Comparison of ENCODE assay signal across 12 mouse cellular contexts in the genomic region with DNA sequence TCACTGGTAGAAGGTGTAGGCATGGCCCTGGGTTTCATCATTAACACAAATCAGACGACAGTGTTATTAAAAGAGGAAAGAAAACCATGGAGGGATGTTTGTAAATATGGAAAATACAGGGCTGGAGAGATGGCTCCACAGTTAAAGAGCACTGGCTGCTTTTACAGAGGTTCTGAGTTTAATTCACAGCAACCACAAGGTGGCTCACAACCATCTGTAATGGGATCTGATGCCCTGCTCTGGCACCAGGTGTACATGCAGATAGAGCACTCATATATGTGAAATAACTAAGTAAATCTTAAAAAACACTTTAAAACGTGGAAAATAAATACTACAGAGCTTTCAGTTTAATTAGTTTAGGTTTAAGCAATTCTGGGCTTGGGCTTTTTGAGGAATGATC. TPM values are rescaled to one million over a fixed set of nuclear protein-coding genes. Genes with fewer than 3 reads are reported as not detected.
DNase-seq lines count a peak whose midpoint lies in the region; ATAC-seq lines count a peak whose summit lies in the region.
"Had no signal": no experiment of that assay in that cellular context is flagged by ENCODE, and none has a peak within 500 bp of the region (broad histone marks: within the 10 kb centered on the region; RNA-seq: fewer than 3 reads in every experiment).

No protein-coding gene starts in this region.

- no peak overlapping the region for H3K4me3 ChIP-seq in kidney, embryonic 14.5 days (ENCODE audit: low read length)
- H3K4me3 ChIP-seq: heart, embryonic 13.5 days; limb, embryonic 10.5 days had no signal

- no peak for ATAC-seq in kidney, embryonic 14.5 days (ENCODE audit: low FRiP score, low TSS enrichment)
- ATAC-seq: forebrain, embryonic 14.5 days had no signal

- no peaks in the 10 kb centered on the region for H3K36me3 ChIP-seq in kidney, embryonic 14.5 days (ENCODE audit: control insufficient read depth, insufficient read depth, low read length)
- H3K36me3 ChIP-seq: heart, embryonic 13.5 days had no signal

- peak; percentile 10 for DNase-seq in adrenal gland, postnatal 14 days
- no peak for DNase-seq in adrenal gland, adult 18-20 months (ENCODE audit: low spot score in 2 of 2)
- DNase-seq in kidney, postnatal 14 days: peak; percentile 36
- peak; percentile 47 for DNase-seq in thymus, postnatal 0 days (ENCODE audit: low spot score)
- DNase-seq in thymus, adult 18-20 months: no peak
- DNase-seq in thymus, postnatal 25 days: peak; percentile 40
- no peak for DNase-seq in frontal cortex, postnatal 25 days (ENCODE audit: low spot score in 2 of 2)
- DNase-seq: adrenal gland, postnatal 25 days had no signal

- no peaks in the 10 kb centered on the region; the same call in 1 of the 2 replicates for H3K9me3 ChIP-seq in kidney, embryonic 14.5 days (ENCODE audit: control insufficient read depth, low read length)
- H3K9me3 ChIP-seq: heart, embryonic 13.5 days; limb, embryonic 10.5 days had no signal

- no peak overlapping the region for H3K27ac ChIP-seq in kidney, embryonic 14.5 days (ENCODE audit: low read depth, low read length)
- H3K27ac ChIP-seq: heart, embryonic 13.5 days; limb, embryonic 10.5 days had no signal

- H3K27me3 ChIP-seq in kidney, embryonic 14.5 days (ENCODE audit: control insufficient read depth, insufficient read depth, low read length): no peaks in the 10 kb centered on the region
- H3K27me3 ChIP-seq: heart, embryonic 13.5 days had no signal

- H3K4me1 ChIP-seq in kidney, embryonic 14.5 days (ENCODE audit: control insufficient read depth, insufficient read depth, low read length): peaks cover 6% of the 10 kb centered on the region; the same call in 1 of the 2 replicates

- 66% methylated on average over 2 of the region's 2 CpGs for WGBS in kidney, embryonic 14.5 days

- no peak overlapping the region for H3K9ac ChIP-seq in kidney, embryonic 14.5 days (ENCODE audit: low read depth, low read length)
- H3K9ac ChIP-seq: heart, embryonic 13.5 days had no signal

- H3K4me2 ChIP-seq in kidney, embryonic 14.5 days (replicated peaks; ENCODE audit: low read depth, low read length): no peak overlapping the region
- H3K4me2 ChIP-seq: heart, embryonic 13.5 days had no signal

RNA-seq across cellular contexts. Expression of a gene that starts 24.7 kb away (rescaled TPM):
- total RNA-seq in adrenal gland, postnatal 14 days (2021): 22.7 and 29.5 TPM in 2 replicates
- 10 to 100 TPM; 20.4 to 24.5 TPM for total RNA-seq in adrenal gland, adult 18-20 months (2021)
- polyA plus RNA-seq in kidney, embryonic 14.5 days (2014; fragmentation: Nextera tagmentation; extraction: Ambion mirVana): 11.5 and 13.2 TPM in 2 replicates
- polyA plus RNA-seq in thymus, postnatal 0 days (2015; fragmentation: Nextera tagmentation; extraction: Ambion mirVana): 13.2 and 18.7 TPM in 2 replicates

Comparison
In these comparisons a context has a peak if more than half of its experiments do, and no peak if none do; other contexts are left out.
1. DNase-seq: peak in adrenal gland, postnatal 14 days (single experiment), kidney, postnatal 14 days (single experiment), thymus, postnatal 0 days (single experiment) and thymus, postnatal 25 days (single experiment); none in adrenal gland, adult 18-20 months (0 of 2), thymus, adult 18-20 months (0 of 2) and frontal cortex, postnatal 25 days (0 of 2).